Mouse (Mus musculus) midbrain, postnatal 0 days (tissue): ENCODE data around the gene Nudt16l1. TPM values are rescaled to one million over a fixed set of nuclear protein-coding genes. Genes with fewer than 3 reads are reported as not detected.

Source experiments
- ATAC-seq: fragments of 200-750 bp; cut with Nextera tagmentation; 2 replicates; pipeline ENCODE4 v1.8.0; 2017; ENCODE audit warnings: moderate number of reproducible peaks, mild to moderate bottlenecking, moderate TSS enrichment, moderate library complexity; ENCODE audit not compliant: low FRiP score
- DNase-seq: peaks from one replicate; pipeline ENCODE4 v3.0.0-alpha.2; 2015; ENCODE audit warnings: low spot score
- H3K27ac ChIP-seq: fragments of 300-500 bp; sonication (generic); 2 replicates; pipeline ENCODE4 v1.5.1; 2014; ENCODE audit warnings: low read depth, mild to moderate bottlenecking, low read length, mixed read lengths
- H3K27me3 ChIP-seq: fragments of 300-500 bp; sonication (generic); 2 replicates; pipeline ENCODE4 v1.6.1; 2014; ENCODE audit warnings: low read length, control low read depth, mixed read lengths; ENCODE audit not compliant: insufficient read depth
- H3K36me3 ChIP-seq: fragments of 300-500 bp; sonication (generic); 2 replicates; pipeline ENCODE4 v1.6.1; 2014; ENCODE audit warnings: low read length, control low read depth, mixed read lengths; ENCODE audit not compliant: insufficient read depth
- H3K4me1 ChIP-seq: fragments of 300-500 bp; sonication (generic); 2 replicates; pipeline ENCODE4 v1.6.1; 2014; ENCODE audit warnings: mild to moderate bottlenecking, control low read depth, antibody characterized with exemption, low read length, mixed read lengths; ENCODE audit not compliant: insufficient read depth
- H3K4me2 ChIP-seq: fragments of 300-500 bp; sonication (generic); 2 replicates; pipeline ENCODE4 v1.6.1; 2014; ENCODE audit warnings: low read depth, mild to moderate bottlenecking, low read length, mixed read lengths; ENCODE audit not compliant: poor library complexity, severe bottlenecking
- H3K4me3 ChIP-seq: fragments of 300-500 bp; sonication (generic); 2 replicates; pipeline ENCODE4 v1.5.1; 2014; ENCODE audit warnings: low read depth, mild to moderate bottlenecking, low read length, moderate library complexity
- H3K9ac ChIP-seq: fragments of 300-500 bp; sonication (generic); replicated peaks from 2 replicates; pipeline ENCODE4 v1.6.1; 2014; ENCODE audit warnings: mild to moderate bottlenecking, low read length, moderate library complexity, mixed read lengths; ENCODE audit not compliant: poor library complexity, severe bottlenecking
- H3K9me3 ChIP-seq: fragments of 300-500 bp; sonication (generic); 2 replicates; pipeline ENCODE4 v1.6.1; 2016; ENCODE audit warnings: low read length, control low read depth
- CTCF ChIP-seq: IDR thresholded peaks from 2 replicates; pipeline ENCODE4 v1.5.1; 2016; ENCODE audit warnings: antibody characterized with exemption, mild to moderate bottlenecking
- WGBS: fragments of 180-500 bp; shearing (Covaris S2); extraction: QIAGEN DNeasy Blood & Tissue Kit; methylation state at CpG from one replicate; pipeline ENCODE4 v1.1.7; 2014; 5-methylcytosine and 5-hydroxymethylcytosine counted together
- polyA plus RNA-seq: library from polyadenylated mRNA; unstranded; fragments of >200 nt; fragmentation: Nextera tagmentation; extraction: Ambion mirVana; gene quantifications from 2 replicates; pipeline ENCODE4 v1.2.1, GENCODE M21; 2015
- total RNA-seq: library from RNA; depleted of rRNA; stranded (reverse); fragments of >200 nt; gene quantifications from 2 replicates; pipeline ENCODE4 v1.2.3, GENCODE M21; 2014

Gene Nudt16l1
- total and polyA plus RNA-seq, 2 experiments from 2014 or later, result 46.7 to 103 TPM

- H3K4me3 ChIP-seq, result no peak overlapping the region
- peaks cover 57% of the 10 kb centered on the region for H3K36me3 ChIP-seq
- H3K4me1 ChIP-seq, result peaks cover 5% of the 10 kb centered on the region; the same call in 1 of the 2 replicates
- DNase-seq (no peak), ATAC-seq (no peak)
- H3K9me3 ChIP-seq, result no peaks in the 10 kb centered on the region
- WGBS, result 91% methylated on average over 10 of the region's 10 CpGs
- H3K27ac ChIP-seq, result no peak overlapping the region
- H3K27me3 ChIP-seq, result no peaks in the 10 kb centered on the region
- H3K9ac ChIP-seq, result no peak overlapping the region
- no peak for TF ChIP-seq CTCF
- H3K4me2 ChIP-seq, result no peak overlapping the region
These were observed 1.8 kb downstream of the Nudt16l1 start for GRCm38 (mm10) chr16:4940311-4940850.

- peaks cover 53% of the 10 kb centered on the region for H3K36me3 ChIP-seq
- no peak for ATAC-seq
These were observed 2.5 kb downstream of the Nudt16l1 start for GRCm38 (mm10) chr16:4941016-4941415.

DNA sequence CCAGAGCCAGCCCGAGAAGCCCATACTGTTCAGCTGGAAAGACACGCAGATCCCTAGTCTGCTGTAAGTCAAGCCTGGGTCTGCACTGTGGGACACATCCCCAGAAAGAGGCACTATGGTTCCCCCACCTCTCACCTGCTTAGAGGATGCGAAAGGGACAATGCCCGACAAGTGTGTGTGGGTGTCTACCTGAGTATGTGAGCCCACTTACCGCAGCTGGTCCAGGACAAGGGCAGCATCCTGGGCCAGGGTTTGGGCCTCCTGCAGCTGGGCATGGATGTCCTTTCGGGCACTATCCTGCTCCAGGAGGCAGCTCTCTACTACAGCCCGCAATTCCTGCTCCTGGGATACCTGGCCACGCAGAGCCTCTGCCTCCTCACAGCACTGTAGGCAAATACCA, 4.3 kb downstream of the Nudt16l1 start:
- no peak overlapping the region for H3K9ac ChIP-seq
- peaks cover 55% of the 10 kb centered on the region for H3K36me3 ChIP-seq
- H3K27me3 ChIP-seq, result no peaks in the 10 kb centered on the region
- no peak overlapping the region for H3K4me3 ChIP-seq
- peaks cover 5% of the 10 kb centered on the region; the same call in 1 of the 2 replicates for H3K4me1 ChIP-seq
- no peaks in the 10 kb centered on the region for H3K9me3 ChIP-seq
- ATAC-seq (no peak), DNase-seq (no peak)
- WGBS, result 94% methylated on average over 8 of the region's 8 CpGs
- no peak overlapping the region for H3K27ac ChIP-seq
- no peak for TF ChIP-seq CTCF
- no peak overlapping the region for H3K4me2 ChIP-seq

More at GRCm38 (mm10) chr16:4941016-4941415, 2.5 kb downstream of the Nudt16l1 start:
- Histone ChIP-seq H3K27ac (no peak overlapping the region), H3K4me2 (no peak overlapping the region), H3K27me3 (no peaks in the 10 kb centered on the region), H3K9me3 (no peaks in the 10 kb centered on the region), H3K4me3 (no peak overlapping the region), H3K9ac (no peak overlapping the region), H3K4me1 (peaks cover 5% of the 10 kb centered on the region; the same call in 1 of the 2 replicates)
- DNase-seq, result no peak
- no peak for TF ChIP-seq CTCF

- 96% methylated on average over 3 of the region's 3 CpGs for WGBS
These were observed 4.9 kb downstream of the Nudt16l1 start for GRCm38 (mm10) chr16:4943431-4943830.

DNA sequence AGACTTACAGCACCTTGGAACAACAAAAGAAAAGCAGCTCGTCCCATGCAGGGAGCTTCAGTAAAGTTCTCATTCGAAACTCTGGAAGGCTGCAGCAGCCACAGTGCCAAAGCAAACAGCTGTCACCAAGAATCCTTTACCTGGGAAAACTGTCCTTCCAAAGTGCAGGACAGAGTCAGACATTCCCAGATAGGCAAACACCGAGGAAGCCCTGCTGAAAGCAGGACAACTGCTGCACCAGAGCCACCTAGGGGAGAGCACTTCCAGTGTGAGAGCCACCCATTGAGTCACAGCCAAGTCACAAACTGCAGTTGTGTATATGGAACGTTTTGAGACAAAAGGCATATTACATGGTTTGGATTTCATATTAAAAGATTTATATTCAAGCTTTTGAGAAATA, 6.9 kb downstream of the Nudt16l1 start:
- Histone ChIP-seq H3K9ac (no peak overlapping the region), H3K4me1 (no peaks in the 10 kb centered on the region), H3K27me3 (no peaks in the 10 kb centered on the region), H3K4me3 (no peak overlapping the region), H3K27ac (no peak overlapping the region), H3K9me3 (no peaks in the 10 kb centered on the region), H3K36me3 (peaks cover 65% of the 10 kb centered on the region), H3K4me2 (no peak overlapping the region)
- DNase-seq (no peak), ATAC-seq (no peak)
- WGBS, result 75% methylated on average over 4 of the region's 4 CpGs
- no peak for TF ChIP-seq CTCF

More at GRCm38 (mm10) chr16:4943431-4943830, 4.9 kb downstream of the Nudt16l1 start:
- no peaks in the 10 kb centered on the region for H3K27me3 ChIP-seq
- no peaks in the 10 kb centered on the region for H3K9me3 ChIP-seq
- no peak overlapping the region for H3K4me3 ChIP-seq
- no peak for TF ChIP-seq CTCF
- ATAC-seq (no peak), DNase-seq (no peak)
- H3K27ac ChIP-seq, result no peak overlapping the region
- H3K9ac ChIP-seq, result no peak overlapping the region
- peaks cover 60% of the 10 kb centered on the region for H3K36me3 ChIP-seq
- peaks cover 5% of the 10 kb centered on the region; the same call in 1 of the 2 replicates for H3K4me1 ChIP-seq
- no peak overlapping the region for H3K4me2 ChIP-seq

GRCm38 (mm10) chr16:4946155-4946554, 7.6 kb downstream of the Nudt16l1 start:
- Histone ChIP-seq H3K36me3 (peaks cover 61% of the 10 kb centered on the region), H3K27ac (no peak overlapping the region), H3K4me2 (no peak overlapping the region), H3K9ac (no peak overlapping the region), H3K9me3 (no peaks in the 10 kb centered on the region), H3K4me1 (no peaks in the 10 kb centered on the region), H3K4me3 (no peak overlapping the region), H3K27me3 (no peaks in the 10 kb centered on the region)
- no peak for ATAC-seq
- no peak for DNase-seq
- no peak for TF ChIP-seq CTCF
- WGBS, result 91% methylated on average over 3 of the region's 3 CpGs
